Mouse (Mus musculus): Measurements from ENCODE around the gene Dnaic2.

Gene Dnaic2

GRCm38 (mm10) chr11:114798624-114799023 is 71.4 kb downstream of the Dnaic2 start, which contains the start of gene Gpr142:
Gene Gpr142 (plus strand): TSS chr11:114798924.
- no peak for DNase-seq

- DNase-seq, result no peak
These were observed 74.7 kb downstream of the Dnaic2 start for GRCm38 (mm10) chr11:114801906-114802305.

GRCm38 (mm10) chr11:114802540-114803267 is 75.5 kb downstream of the Dnaic2 start:
- DNase-seq, result no peak

GRCm38 (mm10) chr11:114803990-114804389 is 76.8 kb downstream of the Dnaic2 start:
- peak; percentile 13 to 26 for DNase-seq

- peak in 1 of 2 experiments; percentile 35 for DNase-seq
These were observed 79.8 kb downstream of the Dnaic2 start for GRCm38 (mm10) chr11:114807025-114807424.
